Mouse (Mus musculus) cerebellum, adult 9-11 months (tissue): ENCODE measurements around the gene H2-M10.2.
"Not testable (repeated sequence)": the region's sequence is repeated elsewhere in the genome, so short reads cannot be mapped to it uniquely, and the experiment has no call there.

Source experiments
- DNase-seq: peaks from one replicate; pipeline ENCODE4 v3.0.0; 2022

H2-M10.2 gene

DNA sequence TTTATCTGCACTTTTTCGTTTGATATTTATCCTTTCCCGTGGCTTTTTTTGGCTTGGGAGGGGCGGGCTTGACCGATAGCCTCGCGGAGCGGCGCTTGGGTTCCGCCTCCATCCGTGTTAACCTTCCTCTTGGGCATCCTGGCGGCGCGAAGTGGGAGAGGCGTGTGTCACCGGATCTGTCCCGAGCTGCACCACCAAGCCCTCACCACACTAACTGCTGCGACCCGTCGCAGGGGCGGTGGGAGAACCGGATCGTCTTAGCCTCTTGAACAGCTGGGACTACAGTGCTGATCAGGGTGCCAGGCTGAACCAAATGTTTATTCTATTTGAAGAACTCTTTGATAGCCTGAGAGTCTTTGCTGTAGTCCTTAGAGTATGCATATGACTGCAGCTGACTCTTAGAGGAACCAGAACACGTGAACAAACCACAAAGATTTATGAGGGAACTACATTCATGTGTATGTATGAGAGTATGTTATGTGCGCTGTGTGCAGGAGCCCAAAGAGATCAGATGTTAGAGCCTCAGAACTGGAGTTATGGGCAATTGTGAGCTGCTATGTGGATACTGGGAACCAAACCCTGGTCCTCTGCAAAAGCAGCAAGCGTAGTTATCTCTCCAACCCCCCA is 33.9 kb downstream of the H2-M10.2 start:
- no peak for DNase-seq

DNA sequence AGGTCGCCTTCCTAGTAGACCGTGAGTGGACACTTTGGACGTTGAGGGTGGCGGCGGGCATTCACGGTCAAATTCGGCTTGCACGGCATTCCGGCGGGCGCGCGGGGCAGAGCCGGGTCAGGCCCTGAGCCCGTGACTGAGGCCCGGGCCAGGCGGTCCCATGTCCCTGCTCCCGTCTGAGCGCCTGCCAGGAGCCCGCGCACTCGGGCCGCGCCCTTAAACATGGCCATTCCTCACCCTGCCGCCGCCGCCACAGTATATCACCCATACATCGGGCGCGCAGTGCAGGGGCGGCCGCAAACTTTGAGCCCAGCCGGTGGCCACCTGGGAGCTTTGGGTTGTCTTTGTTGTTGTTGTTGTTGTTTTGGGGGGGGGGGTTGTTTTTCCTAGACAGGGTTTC is 37.4 kb downstream of the H2-M10.2 start:
- no peak for DNase-seq

DNA sequence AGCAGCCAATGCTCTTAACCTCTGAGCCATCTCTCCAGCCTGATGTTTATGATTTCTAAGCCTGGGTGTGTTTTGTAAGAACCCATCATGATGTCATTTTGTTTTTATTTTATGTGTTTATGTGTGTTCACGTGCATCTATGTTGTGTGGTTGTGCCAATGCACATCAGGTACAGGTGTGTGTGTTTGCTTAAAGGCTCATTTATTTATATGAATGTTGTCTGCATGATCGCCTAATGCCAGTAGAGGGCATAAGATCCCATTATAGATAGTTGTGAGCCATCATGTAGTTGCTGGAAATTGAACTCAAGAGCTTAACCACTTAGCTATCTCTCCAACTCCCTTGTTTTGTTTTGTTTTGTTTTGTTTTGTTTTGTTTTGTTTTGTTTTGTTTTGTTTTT is 40.5 kb downstream of the H2-M10.2 start:
- DNase-seq = no peak

DNA sequence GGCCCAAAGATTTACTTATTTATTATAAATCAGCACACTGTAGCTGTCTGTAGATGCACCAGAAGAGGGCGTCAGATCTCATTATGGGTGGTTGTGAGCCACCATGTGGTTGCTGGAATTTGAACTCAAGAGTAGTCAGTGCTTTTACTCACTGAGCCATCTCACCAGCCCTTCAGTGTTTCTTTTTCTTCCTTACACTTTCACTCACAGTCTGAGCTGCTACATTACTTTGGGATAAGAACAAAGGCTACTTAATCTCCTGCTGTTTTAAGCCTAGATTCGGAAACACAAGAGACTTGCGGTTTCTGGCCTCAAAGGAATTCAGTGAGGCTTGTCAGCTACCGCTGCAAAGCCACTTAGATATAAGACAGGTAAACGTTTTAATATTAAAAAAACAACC is 42.3 kb downstream of the H2-M10.2 start:
- no peak for DNase-seq

DNA sequence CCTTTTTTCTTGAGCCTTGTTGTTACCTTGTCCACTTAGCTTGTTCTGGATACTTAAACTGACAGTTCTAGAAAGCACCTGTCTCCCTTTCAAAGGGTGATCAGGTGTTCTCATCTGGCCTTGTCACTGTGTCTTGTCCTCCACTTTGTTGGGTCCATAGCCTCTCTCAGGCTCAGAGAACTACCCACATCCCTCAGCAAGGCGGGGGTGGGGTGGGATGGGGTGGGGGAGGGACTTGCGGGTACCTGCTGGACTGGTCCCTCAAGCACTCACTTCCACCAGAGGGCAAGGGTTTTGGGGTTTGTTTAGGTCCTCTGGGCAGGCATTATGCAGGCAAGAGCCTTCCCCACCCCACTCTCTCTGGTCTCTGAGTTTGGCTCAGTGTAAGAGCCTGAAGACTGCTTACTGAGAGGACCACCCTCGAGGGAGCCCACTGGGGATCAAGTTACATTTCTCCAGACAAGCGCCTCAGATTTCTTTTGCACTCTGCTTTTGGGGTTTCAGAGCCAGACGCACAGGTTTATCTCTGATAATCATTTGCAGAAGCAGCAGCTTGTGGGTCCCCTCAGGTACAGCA is 45.6 kb downstream of the H2-M10.2 start:
- no peak for DNase-seq

DNA sequence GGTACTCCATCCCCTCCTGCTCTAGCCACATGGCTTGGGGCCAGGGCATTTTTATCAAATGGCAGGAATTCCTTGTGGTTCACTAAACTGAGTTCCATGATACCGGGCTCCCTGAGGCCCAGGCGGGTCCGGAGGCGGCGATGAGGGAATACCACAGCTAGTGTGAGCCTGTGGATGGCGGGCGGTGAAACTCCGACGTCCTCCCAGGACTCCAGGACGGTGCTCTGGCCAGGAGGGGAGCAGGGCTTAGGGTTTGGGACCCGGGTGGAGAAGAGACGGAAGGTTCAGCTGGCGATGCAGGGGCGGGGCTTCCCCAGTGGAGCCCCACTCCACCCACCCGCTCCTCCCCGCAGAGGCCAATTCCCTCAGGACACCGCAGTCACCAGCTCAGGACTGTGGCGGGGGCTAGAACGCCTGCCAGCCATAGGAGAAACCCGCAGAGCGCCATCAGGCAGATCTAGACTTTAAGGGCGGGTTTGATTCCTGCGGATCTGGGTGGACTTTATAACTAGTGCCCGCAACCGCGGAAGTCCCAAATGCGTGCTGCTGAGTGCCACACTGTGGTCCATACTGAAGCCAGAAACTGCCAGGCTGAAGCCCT is 48.9 kb downstream of the H2-M10.2 start:
- DNase-seq = no peak

DNA sequence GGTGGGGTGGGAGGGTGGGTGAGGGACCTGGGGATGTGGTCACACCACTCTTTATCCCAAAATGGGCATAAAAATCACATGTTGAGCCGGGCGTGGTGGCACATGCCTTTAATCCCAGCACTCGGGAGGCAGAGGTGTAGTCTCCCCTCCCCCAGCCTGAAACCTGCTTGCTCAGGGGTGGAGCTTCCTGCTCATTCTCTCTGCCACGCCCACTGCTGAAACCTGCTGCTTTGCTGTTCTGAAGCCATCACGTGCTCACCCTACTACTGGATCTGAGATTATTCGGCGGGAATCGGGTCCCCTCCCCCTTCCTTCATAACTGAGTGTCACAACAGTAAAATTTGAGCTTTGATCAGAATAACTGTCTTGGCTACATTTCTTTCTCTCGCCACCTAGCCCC is 51.0 kb downstream of the H2-M10.2 start:
- not testable (repeated sequence) for DNase-seq
